ENCODE assay signal across 23 mouse cellular contexts in the genomic region with DNA sequence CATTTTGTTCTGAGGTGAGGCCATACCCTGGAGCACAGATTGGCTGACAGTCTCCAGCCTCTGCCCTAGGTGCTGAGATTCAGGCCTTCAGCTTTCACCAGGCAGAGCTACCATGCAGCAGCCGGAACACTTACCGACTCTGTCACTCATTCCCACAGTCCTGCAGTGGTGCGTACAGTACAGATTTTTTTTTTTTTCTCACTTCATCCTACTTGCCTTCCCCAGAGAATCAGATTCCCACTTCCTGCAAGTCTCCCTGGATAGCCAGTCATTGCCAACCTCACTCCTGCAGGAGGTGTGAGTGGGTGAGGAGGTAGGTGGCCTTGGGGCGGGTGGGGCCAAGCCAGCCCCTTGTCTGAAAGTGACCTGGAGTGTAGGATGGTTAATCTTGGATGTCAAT. TPM values are rescaled to one million over a fixed set of nuclear protein-coding genes. Genes with fewer than 3 reads are reported as not detected.
DNase-seq lines count a peak whose midpoint lies in the region; ATAC-seq and TF ChIP-seq lines count a peak whose summit lies in the region.
"Had no signal": no experiment of that assay in that cellular context is flagged by ENCODE, and none has a peak within 500 bp of the region (broad histone marks: within the 10 kb centered on the region; RNA-seq: fewer than 3 reads in every experiment).

No protein-coding gene starts in this region.

- 64% methylated on average over 4 of the region's 4 CpGs for WGBS in heart, embryonic 12.5 days

- H3K4me2 ChIP-seq in heart, embryonic 12.5 days = no peak overlapping the region
- H3K4me2 ChIP-seq: embryonic facial prominence, embryonic 15.5 days; forebrain, embryonic 12.5 days; hindbrain, embryonic 12.5 days had no signal

- H3K9ac ChIP-seq in heart, embryonic 12.5 days = no peak overlapping the region
- H3K9ac ChIP-seq: embryonic facial prominence, embryonic 15.5 days; forebrain, embryonic 12.5 days; hindbrain, embryonic 12.5 days had no signal

- H3K36me3 ChIP-seq in heart, embryonic 12.5 days = peaks cover 19% of the 10 kb centered on the region

- intact Hi-C loops in gastrocnemius, adult 2 months (cut with DNase I) = no loop called here
- intact Hi-C loops in left cerebral cortex, adult 2 months (cut with DNase I) = no loop called here

- no peak for ATAC-seq in heart, embryonic 12.5 days (ENCODE audit: insufficient number of reproducible peaks, low FRiP score)
- no peak for ATAC-seq in cerebellum, adult (ENCODE audit: insufficient number of reproducible peaks, low FRiP score, low TSS enrichment)
- ATAC-seq: activated CD4-positive, CD25-positive, alpha-beta regulatory T cell, adult 4 months; forebrain, embryonic 16.5 days; hindbrain, embryonic 16.5 days; inflammation-experienced regulatory T-cells, adult 6 months; intestine, postnatal 0 days; Patski had no signal

- no peak for DNase-seq in gastrocnemius, adult 2 months
- DNase-seq in gastrocnemius, adult 18-20 months (ENCODE audit: low spot score) = no peak
- DNase-seq in heart, postnatal 4 days = no peak
- no peak for DNase-seq in left cerebral cortex, adult 2 months (ENCODE audit: extremely low spot score in 1 of 2, low spot score in 2 of 2)
- no peak for DNase-seq in left cerebral cortex, adult 9 months (ENCODE audit: low spot score in 2 of 2)
- DNase-seq: adrenal gland, postnatal 14 days; cerebellum, adult 8-10 months; embryo, embryonic 11 days; gastrocnemius, postnatal 10 days; kidney, adult 8-10 months had no signal

- TF ChIP-seq CTCF in gastrocnemius, adult 2 months (IDR thresholded peaks at IDR 0.05) = no peak
- no peak for TF ChIP-seq CTCF in left cerebral cortex, adult 2 months (IDR thresholded peaks at IDR 0.05)

- no peaks in the 10 kb centered on the region for H3K27me3 ChIP-seq in heart, embryonic 12.5 days (replicated peaks)
- H3K27me3 ChIP-seq: CH12.LX; embryonic facial prominence, embryonic 15.5 days; forebrain, embryonic 12.5 days; hindbrain, embryonic 12.5 days; Patski had no signal

- no peak overlapping the region for H3K4me3 ChIP-seq in gastrocnemius, adult 2 months
- H3K4me3 ChIP-seq in heart, embryonic 12.5 days = no peak overlapping the region
- no peak overlapping the region for H3K4me3 ChIP-seq in left cerebral cortex, adult 2 months
- H3K4me3 ChIP-seq: embryonic facial prominence, embryonic 15.5 days; erythroblast, embryonic 14.5 days; forebrain, embryonic 12.5 days; hindbrain, embryonic 12.5 days had no signal

- H3K27ac ChIP-seq in gastrocnemius, adult 2 months = peak overlapping the region; percentile 72
- peak overlapping the region; percentile 12; the same call in 1 of the 2 replicates for H3K27ac ChIP-seq in heart, embryonic 12.5 days (ENCODE audit: poor library complexity, severe bottlenecking)
- H3K27ac ChIP-seq in left cerebral cortex, adult 2 months = peak overlapping the region; percentile 61
- H3K27ac ChIP-seq: embryonic facial prominence, embryonic 15.5 days; forebrain, embryonic 12.5 days; hindbrain, embryonic 12.5 days had no signal

- H3K9me3 ChIP-seq in heart, embryonic 12.5 days (replicated peaks) = no peaks in the 10 kb centered on the region
- H3K9me3 ChIP-seq: embryonic facial prominence, embryonic 15.5 days; forebrain, embryonic 12.5 days; hindbrain, embryonic 12.5 days had no signal

- H3K4me1 ChIP-seq in heart, embryonic 12.5 days (replicated peaks) = peaks cover 84% of the 10 kb centered on the region

RNA-seq across cellular contexts. Expression of gene Foxk1, which starts 19.0 kb away (rescaled TPM):
- 10 to 100 TPM; 12.2 to 18.9 TPM for total RNA-seq in gastrocnemius, adult 2 months (2021)
- 10 to 100 TPM; 14.5 to 16.4 TPM for total RNA-seq in gastrocnemius, adult 18-20 months (2021)
- polyA plus RNA-seq in heart, embryonic 12.5 days (2016; fragmentation: Nextera tagmentation; extraction: Ambion mirVana) = 5.8 and 7.2 TPM in 2 replicates
- total RNA-seq in heart, postnatal 4 days (2021) = 10 to 100 TPM; 18.2 to 19.0 TPM
- total RNA-seq in left cerebral cortex, adult 2 months (2021) = 10 to 100 TPM; 40.4 to 46.1 TPM

RNA-seq across cellular contexts. Expression of gene Ap5z1, which starts 43.4 kb away (rescaled TPM):
- total RNA-seq in gastrocnemius, adult 2 months (2021) = 1 to 10 TPM; 3.7 to 5.0 TPM
- total RNA-seq in gastrocnemius, adult 18-20 months (2021) = 1 to 10 TPM; 3.0 to 3.8 TPM
- 7.3 and 9.9 TPM in 2 replicates for polyA plus RNA-seq in heart, embryonic 12.5 days (2016; fragmentation: Nextera tagmentation; extraction: Ambion mirVana)
- total RNA-seq in heart, postnatal 4 days (2021) = 1 to 10 TPM; 6.0 to 8.2 TPM
- total RNA-seq in left cerebral cortex, adult 2 months (2021) = 10 to 100 TPM; 22.2 to 22.6 TPM

Comparison
In these comparisons a context has a peak if more than half of its experiments do, and no peak if none do; other contexts are left out.
1. H3K27ac ChIP-seq: peak in every context shown above with its lines; median percentile 72 in gastrocnemius, adult 2 months; 61 in left cerebral cortex, adult 2 months; 12 in heart, embryonic 12.5 days.